Mouse (Mus musculus) kidney, adult 2 months (tissue): Measurements from ENCODE around the gene Cyp8b1. TPM values are rescaled to one million over a fixed set of nuclear protein-coding genes. Genes with fewer than 3 reads are reported as not detected.

Source experiments
- DNase-seq: peaks from one replicate; pipeline ENCODE4 v3.0.0; 2021
- H3K27ac ChIP-seq: fragments of 200-500 bp; 2 replicates; pipeline ENCODE4 v1.5.1; 2012; ENCODE audit warnings: low read depth, low read length, control low read depth, inconsistent platforms; ENCODE audit not compliant: insufficient read depth
- H3K27me3 ChIP-seq: fragments of 200-500 bp; replicated peaks from 2 replicates; pipeline ENCODE4 v1.6.1; 2012; ENCODE audit warnings: mild to moderate bottlenecking, moderate library complexity, low read length, inconsistent platforms; ENCODE audit not compliant: control insufficient read depth, insufficient read depth
- H3K36me3 ChIP-seq: fragments of 200-500 bp; 2 replicates; pipeline ENCODE4 v1.6.1; 2012; ENCODE audit warnings: mild to moderate bottlenecking, moderate library complexity, low read length, inconsistent platforms; ENCODE audit not compliant: control insufficient read depth, insufficient read depth
- H3K4me1 ChIP-seq: fragments of 200-500 bp; 2 replicates; pipeline ENCODE4 v1.6.1; 2011; ENCODE audit warnings: low read length; ENCODE audit not compliant: control insufficient read depth, insufficient read depth
- H3K4me3 ChIP-seq: fragments of 200-500 bp; 2 replicates; pipeline ENCODE4 v1.5.1; 2011; ENCODE audit warnings: mild to moderate bottlenecking, low read depth, low read length, control low read depth; ENCODE audit not compliant: insufficient read depth
- CTCF ChIP-seq: fragments of 200-500 bp; conservative IDR thresholded peaks from 2 replicates; pipeline ENCODE4 v1.5.1; 2011; ENCODE audit warnings: low read depth, mild to moderate bottlenecking, control low read depth, low read length, moderate library complexity, mixed read lengths; ENCODE audit not compliant: insufficient read depth, insufficient read length
- POLR2A ChIP-seq: fragments of 200-500 bp; IDR thresholded peaks from one replicate; pipeline ENCODE4 v1.6.1; 2011; ENCODE audit warnings: low read depth, low read length, control low read depth
- WGBS: fragments of 180-500 bp; shearing (Covaris S2); methylation state at CpG from one replicate; pipeline ENCODE4 v1.1.7; 2018; 5-methylcytosine and 5-hydroxymethylcytosine counted together
- polyA plus RNA-seq: library from polyadenylated mRNA; depleted of rRNA; stranded (reverse); fragments of >200 nt; gene quantifications from 2 replicates; pipeline ENCODE4 v1.2.3, GENCODE M21; 2012

Gene Cyp8b1
- polyA plus RNA-seq, 1 experiment: 0.16 TPM

DNA sequence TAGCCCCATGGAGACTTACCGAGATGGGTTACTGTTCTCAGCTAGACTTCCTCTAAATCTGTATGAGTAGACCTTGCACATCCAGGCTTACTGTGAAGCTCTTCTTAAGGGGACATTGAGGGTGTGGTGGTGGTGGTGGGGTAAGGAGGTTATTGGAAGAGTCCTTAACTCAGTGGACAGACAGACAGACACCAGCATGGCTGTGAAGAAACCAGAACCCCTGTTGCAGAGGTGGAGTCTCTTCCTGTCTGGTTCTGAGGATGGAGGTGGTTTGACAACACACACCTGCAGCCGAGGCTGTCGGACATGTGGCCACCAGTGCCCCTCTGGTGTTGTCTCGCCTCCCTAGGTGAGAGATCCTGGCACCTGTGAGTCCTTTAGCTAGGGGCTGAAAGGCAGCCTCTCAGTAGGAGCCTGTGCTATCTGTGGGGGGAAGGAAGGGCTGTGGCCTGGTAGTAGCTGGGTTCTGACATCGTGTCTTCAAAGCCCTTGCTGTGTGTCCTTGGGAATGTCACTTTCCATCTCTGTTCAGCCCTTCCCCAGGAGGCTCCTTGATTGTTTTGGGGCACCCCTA is 15.7 kb downstream of the Cyp8b1 start:
- Histone ChIP-seq H3K4me1 (no peaks in the 10 kb centered on the region), H3K36me3 (no peaks in the 10 kb centered on the region), H3K27me3 (no peaks in the 10 kb centered on the region), H3K4me3 (no peak overlapping the region), H3K27ac (no peak overlapping the region)
- TF ChIP-seq CTCF (no peak), POLR2A (no peak)
- DNase-seq: no peak
- 85% methylated on average over 5 of the region's 5 CpGs for WGBS

DNA sequence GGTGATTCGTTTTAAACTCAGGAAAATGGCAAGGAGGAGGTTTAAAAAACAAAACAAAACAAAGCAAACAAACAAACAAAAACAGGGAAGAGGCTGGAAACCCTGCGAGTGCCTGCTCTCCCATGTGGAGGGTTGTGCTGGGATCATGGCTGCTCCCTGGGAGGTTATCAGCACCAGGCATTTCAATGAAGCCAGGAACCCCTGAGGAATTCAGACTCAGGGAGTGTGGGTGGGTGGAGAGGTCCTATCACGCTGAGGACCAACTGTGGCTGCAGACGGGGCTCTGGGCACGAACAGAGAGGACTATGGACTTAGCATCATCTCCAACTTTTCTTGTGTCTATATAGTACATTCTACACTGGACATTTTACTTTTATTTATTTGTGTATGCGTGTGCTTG is 16.8 kb downstream of the Cyp8b1 start:
- Histone ChIP-seq H3K4me3 (no peak overlapping the region), H3K36me3 (no peaks in the 10 kb centered on the region), H3K4me1 (no peaks in the 10 kb centered on the region), H3K27me3 (no peaks in the 10 kb centered on the region), H3K27ac (no peak overlapping the region)
- TF ChIP-seq POLR2A (no peak), CTCF (no peak)
- no peak for DNase-seq
- WGBS: 85% methylated on average over 6 of the region's 6 CpGs

DNA sequence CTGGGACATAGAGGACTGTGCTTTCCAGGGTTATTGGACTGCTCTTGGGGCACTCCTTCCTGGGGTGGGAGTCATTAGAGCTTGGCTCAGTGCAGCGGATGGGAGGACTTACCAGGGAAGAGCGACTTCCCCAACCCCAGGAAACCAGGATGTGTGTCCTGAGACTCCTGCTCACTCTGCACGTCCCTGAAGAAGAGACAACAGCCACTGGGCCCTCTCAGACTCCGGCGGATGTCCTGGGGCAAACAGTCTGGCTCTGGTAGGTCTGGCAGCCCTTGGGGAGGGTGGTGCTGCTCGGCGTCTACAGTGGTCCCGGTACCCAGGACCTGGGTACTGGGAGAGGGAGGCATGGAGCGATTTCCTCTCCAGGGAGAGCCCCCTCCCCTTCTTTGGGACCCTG is 17.9 kb downstream of the Cyp8b1 start, which contains the start of gene Ackr2:
Ackr2 (plus strand) TSS at position 111 of the 400 bp plus-strand sequence.
- peak; percentile 29 for DNase-seq
- H3K27me3 ChIP-seq: no peaks in the 10 kb centered on the region
- no peaks in the 10 kb centered on the region for H3K36me3 ChIP-seq
- H3K4me3 ChIP-seq: no peak within 1 kb of the TSS
- TF ChIP-seq POLR2A (no peak), CTCF (no peak)
- H3K27ac ChIP-seq: no peak within 1 kb of the TSS
- WGBS: 75% methylated on average over 9 of the region's 9 CpGs
- H3K4me1 ChIP-seq: no peaks in the 10 kb centered on the region

DNA sequence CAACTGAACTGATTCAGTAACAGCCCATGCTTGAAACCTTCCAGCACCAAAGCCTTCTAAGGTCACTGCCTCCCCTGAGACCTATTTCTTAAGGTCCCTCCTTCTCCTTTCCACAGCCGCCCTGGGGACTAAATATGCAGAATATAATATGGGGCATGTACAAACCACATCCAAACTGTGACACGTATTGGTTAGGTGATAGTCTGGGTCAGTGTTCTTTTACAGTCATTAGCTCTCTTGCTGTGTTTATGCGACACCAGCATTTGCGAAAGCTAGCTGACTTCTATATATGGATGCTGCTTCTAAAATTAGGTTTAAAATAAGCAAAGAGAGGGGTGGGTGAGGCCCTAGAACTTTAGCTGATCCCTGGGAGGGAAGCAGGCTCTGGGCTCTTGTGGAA is 19.3 kb downstream of the Cyp8b1 start:
- Histone ChIP-seq H3K27me3 (no peaks in the 10 kb centered on the region), H3K4me1 (no peaks in the 10 kb centered on the region), H3K4me3 (no peak overlapping the region), H3K36me3 (no peaks in the 10 kb centered on the region), H3K27ac (no peak overlapping the region)
- no peak for DNase-seq
- TF ChIP-seq CTCF (no peak), POLR2A (no peak)
- WGBS: 74% methylated on average over 4 of the region's 4 CpGs

DNA sequence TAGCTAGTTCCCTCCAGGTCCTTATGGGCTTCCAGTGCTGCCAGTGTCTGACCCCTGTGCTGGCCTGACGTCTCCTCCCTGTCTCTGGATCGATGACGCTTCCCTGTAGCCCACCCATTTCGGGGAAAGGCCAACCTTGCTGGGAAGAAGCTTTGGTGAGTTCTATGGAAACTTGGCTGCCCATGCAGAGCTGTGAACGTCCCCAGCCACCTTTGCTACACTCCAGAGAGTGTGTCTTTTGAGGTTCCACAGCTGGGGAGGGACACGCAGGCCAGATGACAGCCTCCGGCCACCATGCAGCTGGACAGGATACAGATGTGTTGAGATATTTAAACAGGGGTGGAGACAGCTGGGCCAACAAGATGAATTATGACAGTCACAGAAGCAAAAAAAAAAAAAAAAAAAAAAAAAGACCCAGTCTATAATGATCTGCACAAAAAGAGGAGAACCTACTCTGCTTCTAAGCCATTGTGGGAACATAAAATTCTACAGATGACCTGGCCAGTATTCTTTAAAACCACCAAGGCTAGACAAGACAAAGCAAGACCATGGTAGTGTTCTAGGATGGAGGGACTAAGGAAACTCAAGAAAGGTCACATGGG is 20.6 kb downstream of the Cyp8b1 start:
- TF ChIP-seq CTCF (no peak), POLR2A (no peak)
- no peak for DNase-seq
- no peaks in the 10 kb centered on the region for H3K27me3 ChIP-seq
- no peak overlapping the region for H3K4me3 ChIP-seq
- H3K36me3 ChIP-seq: no peaks in the 10 kb centered on the region
- 58% methylated on average over 7 of the region's 7 CpGs for WGBS
- H3K27ac ChIP-seq: no peak overlapping the region
- H3K4me1 ChIP-seq: no peaks in the 10 kb centered on the region

DNA sequence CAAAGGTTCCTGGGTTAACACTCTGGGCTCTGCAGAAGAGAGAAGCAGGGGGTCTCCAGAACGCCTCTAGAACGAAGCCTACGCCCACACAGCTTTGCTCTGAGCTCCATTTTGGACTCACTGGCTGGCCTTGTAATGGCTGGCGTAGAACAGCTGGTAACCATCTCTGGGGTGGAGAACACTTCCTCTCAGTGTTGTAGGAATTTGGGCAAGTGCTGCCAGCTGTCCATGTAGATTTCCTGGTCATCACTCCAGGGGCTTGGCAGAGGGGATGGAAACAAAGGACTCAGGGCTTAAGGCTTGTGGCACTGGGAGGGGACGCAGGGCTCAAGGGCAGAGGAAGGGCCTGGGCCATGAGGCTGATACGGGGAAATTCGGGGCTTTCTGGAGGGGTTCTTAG is 21.7 kb downstream of the Cyp8b1 start:
- H3K27ac ChIP-seq: no peak overlapping the region
- 72% methylated on average over 7 of the region's 7 CpGs for WGBS
- TF ChIP-seq CTCF (no peak), POLR2A (no peak)
- H3K4me3 ChIP-seq: no peak overlapping the region
- no peaks in the 10 kb centered on the region for H3K27me3 ChIP-seq
- no peaks in the 10 kb centered on the region for H3K36me3 ChIP-seq
- DNase-seq: no peak
- no peaks in the 10 kb centered on the region for H3K4me1 ChIP-seq

DNA sequence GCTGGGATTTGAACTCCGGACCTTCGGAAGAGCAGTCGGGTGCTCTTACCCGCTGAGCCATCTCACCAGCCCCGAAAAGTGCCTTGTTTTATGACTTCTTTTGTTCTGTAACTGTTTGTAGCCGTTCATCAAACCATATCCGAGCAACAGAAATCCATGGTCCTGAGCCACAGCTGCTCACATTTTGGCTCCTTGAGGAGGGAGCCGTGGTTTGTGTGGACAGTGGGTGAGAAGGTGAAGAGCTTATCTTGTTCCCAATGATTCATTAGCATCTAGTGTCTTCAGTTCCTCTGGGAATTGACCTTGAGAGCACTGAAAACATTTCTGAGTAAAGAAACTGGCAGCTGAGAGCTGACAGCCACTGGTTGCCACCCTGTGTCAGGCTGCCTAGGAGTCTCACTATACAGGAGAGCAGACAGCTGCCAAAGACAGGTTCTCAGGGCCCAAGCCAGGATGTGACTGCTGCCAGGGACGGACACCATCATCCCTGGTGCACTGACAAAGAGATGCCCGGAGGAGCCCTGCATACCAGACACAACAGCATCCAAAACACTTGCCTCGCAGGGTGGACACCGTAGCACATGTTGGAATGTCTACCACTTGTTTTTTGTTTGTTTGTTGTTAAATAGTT is 23.9 kb downstream of the Cyp8b1 start:
- Histone ChIP-seq H3K4me1 (no peaks in the 10 kb centered on the region), H3K27me3 (no peaks in the 10 kb centered on the region), H3K4me3 (no peak overlapping the region), H3K27ac (no peak overlapping the region), H3K36me3 (no peaks in the 10 kb centered on the region)
- no peak for TF ChIP-seq POLR2A
- no peak for TF ChIP-seq CTCF
- no peak for DNase-seq
- WGBS: 78% methylated on average over 12 of the region's 12 CpGs
